Mouse (Mus musculus) stomach, postnatal 0 days (tissue): ENCODE results near the gene Icos. TPM values are rescaled to one million over a fixed set of nuclear protein-coding genes. Genes with fewer than 3 reads are reported as not detected.

Source experiments
- ATAC-seq: fragments of 200-750 bp; cut with Nextera tagmentation; 2 replicates; pipeline ENCODE4 v1.8.0; 2017; ENCODE audit not compliant: low FRiP score, low TSS enrichment
- DNase-seq: peaks from one replicate; pipeline ENCODE4 v3.0.0-alpha.2; 2016; ENCODE audit warnings: low spot score
- H3K27ac ChIP-seq: fragments of 300-500 bp; sonication (generic); replicated peaks from 2 replicates; pipeline ENCODE4 v1.5.1; 2014; ENCODE audit warnings: mild to moderate bottlenecking, control low read depth
- H3K27me3 ChIP-seq: fragments of 300-500 bp; sonication (generic); 2 replicates; pipeline ENCODE4 v1.6.1; 2014; ENCODE audit warnings: low read length; ENCODE audit not compliant: control insufficient read depth, insufficient read depth
- H3K36me3 ChIP-seq: fragments of 300-500 bp; sonication (generic); 2 replicates; pipeline ENCODE4 v1.6.1; 2014; ENCODE audit warnings: low read length, mixed read lengths; ENCODE audit not compliant: control insufficient read depth, insufficient read depth
- H3K4me1 ChIP-seq: fragments of 300-500 bp; sonication (generic); replicated peaks from 2 replicates; pipeline ENCODE4 v1.6.1; 2014; ENCODE audit warnings: antibody characterized with exemption; ENCODE audit not compliant: control insufficient read depth, insufficient read depth
- H3K4me2 ChIP-seq: fragments of 300-500 bp; sonication (generic); replicated peaks from 2 replicates; pipeline ENCODE4 v1.6.1; 2014; ENCODE audit warnings: low read depth, mild to moderate bottlenecking, control low read depth, moderate library complexity
- H3K4me3 ChIP-seq: fragments of 300-500 bp; sonication (generic); 2 replicates; pipeline ENCODE4 v1.5.1; 2014; ENCODE audit warnings: low read depth, low read length, control low read depth
- H3K9ac ChIP-seq: fragments of 300-500 bp; sonication (generic); 2 replicates; pipeline ENCODE4 v1.6.1; 2014; ENCODE audit warnings: mild to moderate bottlenecking, low read length, control low read depth, mixed read lengths
- H3K9me3 ChIP-seq: fragments of 300-500 bp; sonication (generic); 2 replicates; pipeline ENCODE4 v1.6.1; 2016; ENCODE audit warnings: low read length; ENCODE audit not compliant: control insufficient read depth
- CTCF ChIP-seq: IDR thresholded peaks from 2 replicates; pipeline ENCODE4 v1.5.1; 2016; ENCODE audit warnings: antibody characterized with exemption, low read depth, mild to moderate bottlenecking, moderate library complexity
- EP300 ChIP-seq: optimal IDR thresholded peaks from 2 replicates; pipeline ENCODE3; 2016; ENCODE audit warnings: antibody characterized with exemption
- WGBS: fragments of 180-500 bp; shearing (Covaris S2); extraction: QIAGEN DNeasy Blood & Tissue Kit; methylation state at CpG from one replicate; pipeline ENCODE4 v1.1.7; 2014; 5-methylcytosine and 5-hydroxymethylcytosine counted together
- polyA plus RNA-seq: library from polyadenylated mRNA; unstranded; fragments of >200 nt; fragmentation: Nextera tagmentation; extraction: Ambion mirVana; gene quantifications from 2 replicates; pipeline ENCODE4 v1.2.1, GENCODE M21; 2015

Gene Icos
- polyA plus RNA-seq, 1 experiment from 2014 or later, result 0.08 TPM

DNA sequence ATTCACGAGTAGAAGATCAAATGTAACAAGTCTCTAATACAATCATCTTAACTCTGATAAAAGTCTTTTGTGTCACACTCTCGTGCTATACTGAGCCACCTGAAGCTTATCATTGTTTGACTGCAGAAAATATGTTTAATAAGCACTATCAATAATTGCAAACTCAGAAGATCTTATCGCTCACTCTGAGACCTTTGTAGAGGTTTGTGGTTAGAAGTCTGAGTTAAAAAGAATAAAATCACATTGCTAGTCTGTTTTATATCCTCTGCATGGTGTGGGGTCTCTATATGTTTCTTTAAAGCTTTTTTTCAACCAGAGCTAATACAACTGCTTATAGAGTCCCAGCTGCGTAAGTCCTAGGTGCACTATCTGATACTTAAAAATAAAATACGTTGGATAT lies 8.4 kb downstream of the Icos start:
- TF ChIP-seq CTCF (no peak), EP300 (no peak)
- Histone ChIP-seq H3K4me3 (no peak overlapping the region), H3K27ac (no peak overlapping the region), H3K9me3 (no peaks in the 10 kb centered on the region), H3K4me1 (no peaks in the 10 kb centered on the region), H3K4me2 (no peak overlapping the region), H3K27me3 (no peaks in the 10 kb centered on the region), H3K9ac (no peak overlapping the region), H3K36me3 (no peaks in the 10 kb centered on the region)
- DNase-seq (no peak), ATAC-seq (no peak)
- WGBS, result 54% methylated on average over 5 of the region's 5 CpGs

DNA sequence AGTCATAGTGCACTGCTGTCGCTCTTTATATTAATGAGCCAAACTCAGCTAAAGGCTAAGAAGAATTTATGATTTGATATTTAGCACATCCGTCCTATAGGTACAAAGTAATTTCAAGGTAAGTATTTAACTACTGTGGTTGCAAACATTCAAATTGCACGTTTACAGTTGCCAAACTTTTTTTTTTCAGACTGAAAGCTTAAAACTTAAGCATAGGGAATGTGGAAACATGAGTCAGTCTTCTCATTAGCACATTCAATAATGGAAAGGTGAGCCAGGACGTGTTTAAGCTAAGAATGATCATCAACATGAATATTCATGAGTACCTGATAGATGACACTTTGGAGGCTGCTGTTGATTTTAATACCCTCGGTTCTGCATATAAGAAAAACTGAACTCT lies 11.4 kb downstream of the Icos start:
- H3K4me3 ChIP-seq, result no peak overlapping the region
- no peaks in the 10 kb centered on the region for H3K9me3 ChIP-seq
- no peaks in the 10 kb centered on the region for H3K36me3 ChIP-seq
- H3K9ac ChIP-seq, result no peak overlapping the region
- WGBS, result 77% methylated on average over 5 of the region's 5 CpGs
- H3K4me2 ChIP-seq, result no peak overlapping the region
- H3K27ac ChIP-seq, result no peak overlapping the region
- DNase-seq (no peak), ATAC-seq (no peak)
- no peaks in the 10 kb centered on the region for H3K27me3 ChIP-seq
- no peaks in the 10 kb centered on the region for H3K4me1 ChIP-seq
- TF ChIP-seq EP300, result no peak
- no peak for TF ChIP-seq CTCF

DNA sequence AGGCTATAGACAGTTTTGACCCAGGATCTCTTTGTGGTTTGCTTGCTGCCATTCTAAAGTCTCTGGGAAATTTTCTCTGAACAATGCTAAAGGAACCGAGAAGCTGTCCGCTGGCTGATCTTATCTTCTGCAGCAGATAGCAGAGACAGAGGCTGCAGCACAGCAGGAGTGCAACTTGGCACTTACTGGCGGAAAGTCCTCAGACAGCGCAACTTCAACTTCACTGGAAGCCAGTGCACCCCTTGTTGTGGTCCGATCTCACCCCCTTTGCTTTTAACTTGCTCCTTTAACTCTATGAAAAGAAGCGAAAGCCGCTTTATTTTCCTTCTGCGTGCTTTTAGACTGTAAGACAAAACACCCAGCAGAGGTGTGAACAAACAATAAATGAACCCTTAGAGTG lies 12.6 kb downstream of the Icos start:
- Histone ChIP-seq H3K9me3 (no peaks in the 10 kb centered on the region), H3K4me3 (no peak overlapping the region), H3K27me3 (no peaks in the 10 kb centered on the region), H3K27ac (no peak overlapping the region), H3K9ac (no peak overlapping the region), H3K4me1 (no peaks in the 10 kb centered on the region), H3K4me2 (no peak overlapping the region), H3K36me3 (no peaks in the 10 kb centered on the region)
- DNase-seq, result no peak
- no peak for TF ChIP-seq EP300
- TF ChIP-seq CTCF, result no peak
- ATAC-seq, result no peak
- 57% methylated on average over 8 of the region's 8 CpGs for WGBS

DNA sequence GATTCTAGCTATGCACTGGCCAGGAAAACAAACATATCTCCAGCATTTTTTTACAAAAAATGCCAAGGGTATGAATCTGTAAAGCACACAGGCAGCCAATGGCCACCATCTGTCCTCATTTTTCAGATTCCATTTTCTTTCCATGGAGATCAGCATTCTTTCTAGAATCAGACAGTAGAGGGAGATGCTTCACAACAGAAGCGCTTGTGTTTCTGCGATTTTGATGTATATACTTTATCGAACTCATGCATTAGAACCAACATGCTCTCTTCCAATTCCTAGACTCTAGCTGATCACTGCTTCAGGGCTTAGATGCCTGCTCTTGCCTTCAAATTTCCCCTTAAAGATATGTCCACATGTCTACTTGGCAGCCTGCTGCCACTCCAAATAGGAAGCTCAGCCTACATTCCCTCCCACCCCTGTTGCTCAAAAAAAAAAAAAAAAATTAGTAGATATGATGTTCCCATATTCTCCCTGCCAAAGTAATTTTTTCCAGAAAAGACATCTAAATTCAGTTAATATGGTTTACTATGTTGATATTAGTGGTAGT lies 20.4 kb downstream of the Icos start:
- WGBS, result 73% methylated on average over 3 of the region's 3 CpGs
- Histone ChIP-seq H3K4me2 (no peak overlapping the region), H3K36me3 (no peaks in the 10 kb centered on the region), H3K4me3 (no peak overlapping the region), H3K9me3 (no peaks in the 10 kb centered on the region), H3K4me1 (no peaks in the 10 kb centered on the region), H3K9ac (no peak overlapping the region), H3K27me3 (no peaks in the 10 kb centered on the region), H3K27ac (no peak overlapping the region)
- no peak for DNase-seq
- no peak for ATAC-seq
- TF ChIP-seq CTCF (peak; percentile 48), EP300 (no peak)

DNA sequence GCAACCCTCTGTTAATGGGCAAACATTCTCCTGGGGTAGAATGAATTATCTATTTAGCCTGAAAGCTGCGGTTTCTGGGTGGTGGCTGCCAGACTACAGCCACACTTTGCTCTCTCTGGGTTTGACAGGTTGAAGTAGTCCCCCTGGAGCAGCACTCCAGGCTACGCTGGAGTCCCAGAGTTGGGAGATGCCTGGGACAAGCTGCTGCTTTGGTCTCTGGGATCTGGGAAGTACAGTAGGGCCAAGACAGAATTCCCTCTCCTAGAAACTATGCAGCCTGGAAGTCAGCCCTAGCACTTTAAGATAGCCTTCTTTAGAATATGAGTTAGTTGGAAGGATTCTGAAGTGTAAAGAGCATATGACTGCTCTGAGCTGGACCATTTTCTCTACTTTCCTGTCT lies 21.0 kb downstream of the Icos start:
- H3K9me3 ChIP-seq, result no peaks in the 10 kb centered on the region
- H3K4me1 ChIP-seq, result no peaks in the 10 kb centered on the region
- no peak for ATAC-seq
- TF ChIP-seq EP300, result no peak
- TF ChIP-seq CTCF, result no peak
- H3K36me3 ChIP-seq, result no peaks in the 10 kb centered on the region
- H3K27ac ChIP-seq, result no peak overlapping the region
- H3K4me2 ChIP-seq, result no peak overlapping the region
- H3K9ac ChIP-seq, result no peak overlapping the region
- WGBS, result 48% methylated on average over 2 of the region's 2 CpGs
- H3K27me3 ChIP-seq, result no peaks in the 10 kb centered on the region
- H3K4me3 ChIP-seq, result no peak overlapping the region
- no peak for DNase-seq

DNA sequence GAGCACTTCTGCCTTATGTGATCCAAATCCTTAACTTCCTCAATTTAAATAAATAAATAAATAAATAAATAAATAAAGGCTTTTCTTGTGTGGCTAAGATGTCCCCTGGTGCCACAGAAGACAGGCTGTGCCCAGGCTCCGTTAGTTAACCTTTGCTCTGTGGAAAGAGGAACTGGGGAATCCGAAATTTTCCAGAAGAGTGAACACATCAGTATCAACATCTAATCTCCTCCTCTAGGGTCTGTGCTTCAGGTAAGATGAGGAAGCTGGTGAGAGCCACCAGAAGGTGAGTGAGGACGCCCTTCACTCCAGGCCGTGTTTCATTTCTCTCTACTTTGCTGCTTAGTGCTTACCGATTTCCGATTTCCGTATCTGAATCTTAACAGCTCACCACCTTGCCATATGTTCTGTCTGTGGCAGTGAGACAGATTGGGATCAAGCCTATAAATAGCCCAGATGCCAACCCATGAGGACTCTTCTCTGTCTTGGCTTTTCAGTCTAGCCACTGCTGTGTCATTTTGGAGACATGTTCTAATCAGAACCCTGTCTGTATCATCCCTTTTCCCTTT lies 24.1 kb downstream of the Icos start:
- no peaks in the 10 kb centered on the region for H3K36me3 ChIP-seq
- H3K9me3 ChIP-seq, result no peaks in the 10 kb centered on the region
- H3K9ac ChIP-seq, result no peak overlapping the region
- no peak overlapping the region for H3K4me2 ChIP-seq
- DNase-seq, result no peak
- H3K4me1 ChIP-seq, result no peaks in the 10 kb centered on the region
- H3K4me3 ChIP-seq, result no peak overlapping the region
- no peak overlapping the region for H3K27ac ChIP-seq
- no peak for ATAC-seq
- WGBS, result 92% methylated on average over 7 of the region's 7 CpGs
- no peaks in the 10 kb centered on the region for H3K27me3 ChIP-seq
- TF ChIP-seq CTCF (no peak), EP300 (no peak)
